Mouse (Mus musculus) embryo, embryonic 10 days (tissue): ENCODE measurements around the gene Drg2.
A peak's percentile ranks its signal among the peaks of the same experiment; 100 is the strongest.
"Not testable (repeated sequence)": the region's sequence is repeated elsewhere in the genome, so short reads cannot be mapped to it uniquely, and the experiment has no call there.

Source experiments
- DNase-seq: peaks from one replicate; pipeline ENCODE4 v3.0.0-alpha.2; 2015; ENCODE audit warnings: low spot score

Gene Drg2

GRCm38 (mm10) chr11:60454080-60454744, at the start of gene Drg2:
TSS of gene Drg2 (plus strand) at chr11:60454591.
- peak; percentile 96 for DNase-seq

- no peak for DNase-seq
These were observed 47.8 kb upstream of the Drg2 start for GRCm38 (mm10) chr11:60406606-60407005.

- peak; percentile 80 for DNase-seq
These were observed 42.2 kb upstream of the Drg2 start for GRCm38 (mm10) chr11:60412173-60412572.

- DNase-seq, result no peak
These were observed 41.5 kb upstream of the Drg2 start for GRCm38 (mm10) chr11:60412921-60413320.

- DNase-seq, result no peak
These were observed 37.8 kb upstream of the Drg2 start for GRCm38 (mm10) chr11:60416590-60416962.

- peak; percentile 99 for DNase-seq
These were observed 37.3 kb upstream of the Drg2 start, which contains the start of gene Gid4 for GRCm38 (mm10) chr11:60416963-60417716. TSS of gene Gid4 (plus strand) at chr11:60417145.

- peak; percentile 44 for DNase-seq
These were observed 36.5 kb upstream of the Drg2 start, which contains the start of gene Atpaf2 for GRCm38 (mm10) chr11:60417717-60418472. TSS of gene Atpaf2 (minus strand) at chr11:60418457.

GRCm38 (mm10) chr11:60418473-60418803, 36.0 kb upstream of the Drg2 start:
- peak; percentile 13 for DNase-seq

GRCm38 (mm10) chr11:60422046-60422668, 32.2 kb upstream of the Drg2 start:
- no peak for DNase-seq

GRCm38 (mm10) chr11:60423006-60423405, 31.4 kb upstream of the Drg2 start:
- DNase-seq, result no peak

- no peak for DNase-seq
These were observed 28.0 kb upstream of the Drg2 start for GRCm38 (mm10) chr11:60426417-60426816.

- DNase-seq, result no peak
These were observed 26.8 kb upstream of the Drg2 start for GRCm38 (mm10) chr11:60427628-60428027.

GRCm38 (mm10) chr11:60433501-60433900, 20.9 kb upstream of the Drg2 start:
- no peak for DNase-seq

GRCm38 (mm10) chr11:60435133-60435532, 19.3 kb upstream of the Drg2 start:
- DNase-seq, result no peak

GRCm38 (mm10) chr11:60436618-60437017, 17.8 kb upstream of the Drg2 start:
- no peak for DNase-seq

- DNase-seq, result not testable (repeated sequence)
These were observed 14.8 kb upstream of the Drg2 start for GRCm38 (mm10) chr11:60439621-60440020.

- no peak for DNase-seq
These were observed 14.2 kb upstream of the Drg2 start for GRCm38 (mm10) chr11:60440176-60440575.

GRCm38 (mm10) chr11:60442896-60443295, 11.5 kb upstream of the Drg2 start:
- no peak for DNase-seq

GRCm38 (mm10) chr11:60444007-60444406, 10.4 kb upstream of the Drg2 start:
- DNase-seq, result no peak

- DNase-seq, result peak; percentile 16
These were observed 325 bp downstream of the Drg2 start for GRCm38 (mm10) chr11:60454745-60455087.

GRCm38 (mm10) chr11:60457973-60458372, 3.6 kb downstream of the Drg2 start:
- peak; percentile 18 for DNase-seq

GRCm38 (mm10) chr11:60465943-60466380, 11.6 kb downstream of the Drg2 start:
- peak; percentile 56 for DNase-seq
